Mouse (Mus musculus): ENCODE measurements around the gene Gm10644.
A peak's percentile ranks its signal among the peaks of the same experiment; 100 is the strongest.

- TF ChIP-seq EP300 (IDR thresholded peaks at IDR 0.05; ENCODE audit: insufficient read depth, low read depth, low read length) (peak; percentile 66; the same call in 1 of the 2 replicates), POLR2A (IDR thresholded peaks at IDR 0.05; ENCODE audit: insufficient read depth, low read depth, low read length) (0 out of 2 replicates have a peak, but pooled peaks have one; percentile 42), CTCF (IDR thresholded peaks at IDR 0.05) (peak; percentile 82)
Measured at GRCm38 (mm10) chr8:83955106-83955957, at the start of gene Gm10644, which contains the start of gene Asf1b.

Measured in heart, adult 2 months (tissue).